Mouse (Mus musculus) embryonic facial prominence, embryonic 11.5 days (tissue): ENCODE measurements at regions not wholly inside any gene's neighbourhood (a gene's known extent, or its start where the extent isn't known, plus 50 kb on each side); places are given as distances from the start of the nearest gene placed in this dataset.

Source experiments
- ATAC-seq: fragments of 200-750 bp; cut with Nextera tagmentation; replicated peaks from 2 replicates; pipeline ENCODE4 v1.8.0; 2017; ENCODE audit warnings: low read depth; ENCODE audit not compliant: insufficient number of reproducible peaks, low FRiP score, low TSS enrichment
- DNase-seq: peaks from one replicate; pipeline ENCODE4 v3.0.0-alpha.2; 2015; ENCODE audit warnings: low spot score
- H3K27ac ChIP-seq: fragments of 300-500 bp; sonication (generic); replicated peaks from 2 replicates; pipeline ENCODE4 v1.5.1; 2014; ENCODE audit warnings: mild to moderate bottlenecking, low read depth, low read length, control low read depth
- H3K27me3 ChIP-seq: fragments of 300-500 bp; sonication (generic); 2 replicates; pipeline ENCODE4 v1.6.1; 2014; ENCODE audit warnings: mild to moderate bottlenecking, low read length, moderate library complexity, mixed read lengths; ENCODE audit not compliant: control insufficient read depth, insufficient read depth
- H3K36me3 ChIP-seq: fragments of 300-500 bp; sonication (generic); replicated peaks from 2 replicates; pipeline ENCODE4 v1.6.1; 2014; ENCODE audit warnings: low read depth, mild to moderate bottlenecking, low read length, moderate library complexity, mixed read lengths; ENCODE audit not compliant: control insufficient read depth, insufficient read depth
- H3K4me1 ChIP-seq: fragments of 300-500 bp; sonication (generic); 2 replicates; pipeline ENCODE4 v1.6.1; 2014; ENCODE audit warnings: low read length, mixed read lengths; ENCODE audit not compliant: control insufficient read depth, insufficient read depth
- H3K4me2 ChIP-seq: fragments of 300-500 bp; sonication (generic); 2 replicates; pipeline ENCODE4 v1.6.1; 2014; ENCODE audit warnings: low read depth, mild to moderate bottlenecking, control low read depth, low read length, moderate library complexity
- H3K4me3 ChIP-seq: fragments of 300-500 bp; sonication (generic); 2 replicates; pipeline ENCODE4 v1.5.1; 2014; ENCODE audit warnings: low read depth, low read length, control low read depth
- H3K9ac ChIP-seq: fragments of 300-500 bp; sonication (generic); replicated peaks from 2 replicates; pipeline ENCODE4 v1.6.1; 2014; ENCODE audit warnings: mild to moderate bottlenecking, control low read depth, low read length
- H3K9me3 ChIP-seq: fragments of 300-500 bp; sonication (generic); replicated peaks from 2 replicates; pipeline ENCODE4 v1.6.1; 2016; ENCODE audit warnings: mild to moderate bottlenecking, low read length, inconsistent platforms, mixed read lengths; ENCODE audit not compliant: control insufficient read depth
- WGBS: fragments of 180-500 bp; shearing (Covaris S2); extraction: QIAGEN DNeasy Blood & Tissue Kit; methylation state at CpG from one replicate; pipeline ENCODE4 v1.1.7; 2014; 5-methylcytosine and 5-hydroxymethylcytosine counted together

GRCm38 (mm10) chr9:63087195-63087594, 61.6 kb downstream of the Skor1 start:
- Histone ChIP-seq H3K9me3 (no peaks in the 10 kb centered on the region), H3K27ac (no peak overlapping the region), H3K36me3 (no peaks in the 10 kb centered on the region), H3K4me1 (0 out of 2 replicates have a peak, but pooled peaks cover 2% of the 10 kb centered on the region), H3K4me2 (no peak overlapping the region), H3K27me3 (no peaks in the 10 kb centered on the region), H3K9ac (no peak overlapping the region), H3K4me3 (no peak overlapping the region)
- no peak for DNase-seq
- 70% methylated on average over 4 of the region's 4 CpGs for WGBS
- ATAC-seq = no peak

- DNase-seq = no peak
Observed at GRCm38 (mm10) chr9:63086671-63087070, 62.1 kb downstream of the Skor1 start.

GRCm38 (mm10) chr9:63082830-63083229, 65.9 kb downstream of the Skor1 start:
- Histone ChIP-seq H3K4me1 (no peaks in the 10 kb centered on the region), H3K4me2 (no peak overlapping the region), H3K36me3 (no peaks in the 10 kb centered on the region), H3K27ac (no peak overlapping the region), H3K9ac (no peak overlapping the region), H3K4me3 (no peak overlapping the region), H3K9me3 (no peaks in the 10 kb centered on the region), H3K27me3 (no peaks in the 10 kb centered on the region)
- ATAC-seq (no peak), DNase-seq (no peak)
- WGBS = 87% methylated on average over 7 of the region's 7 CpGs

More at GRCm38 (mm10) chr9:63086671-63087070, 62.1 kb downstream of the Skor1 start:
- Histone ChIP-seq H3K36me3 (no peaks in the 10 kb centered on the region), H3K4me1 (no peaks in the 10 kb centered on the region), H3K27ac (no peak overlapping the region), H3K9me3 (no peaks in the 10 kb centered on the region), H3K9ac (no peak overlapping the region), H3K4me3 (no peak overlapping the region), H3K27me3 (no peaks in the 10 kb centered on the region), H3K4me2 (no peak overlapping the region)
- no peak for ATAC-seq
- WGBS = 69% methylated on average over 1 of the region's 1 CpGs

GRCm38 (mm10) chr9:63082311-63082710, 66.5 kb downstream of the Skor1 start:
- no peak overlapping the region for H3K9ac ChIP-seq
- DNase-seq (no peak), ATAC-seq (no peak)
- no peak overlapping the region for H3K4me3 ChIP-seq
- H3K27ac ChIP-seq = no peak overlapping the region
- WGBS = 81% methylated on average over 3 of the region's 3 CpGs
- H3K27me3 ChIP-seq = no peaks in the 10 kb centered on the region
- no peaks in the 10 kb centered on the region for H3K9me3 ChIP-seq
- H3K36me3 ChIP-seq = no peaks in the 10 kb centered on the region
- no peak overlapping the region for H3K4me2 ChIP-seq
- no peaks in the 10 kb centered on the region for H3K4me1 ChIP-seq

- WGBS = 90% methylated on average over 5 of the region's 5 CpGs
- Histone ChIP-seq H3K4me2 (no peak overlapping the region), H3K36me3 (no peaks in the 10 kb centered on the region), H3K4me3 (no peak overlapping the region), H3K9ac (no peak overlapping the region), H3K4me1 (no peaks in the 10 kb centered on the region), H3K9me3 (no peaks in the 10 kb centered on the region; the same call in 1 of the 2 replicates), H3K27me3 (no peaks in the 10 kb centered on the region), H3K27ac (no peak overlapping the region)
- ATAC-seq (no peak), DNase-seq (no peak)
Observed at GRCm38 (mm10) chr9:63080406-63080805, 68.4 kb downstream of the Skor1 start.

- Histone ChIP-seq H3K9me3 (no peaks in the 10 kb centered on the region; the same call in 1 of the 2 replicates), H3K4me1 (no peaks in the 10 kb centered on the region), H3K4me3 (no peak overlapping the region), H3K4me2 (no peak overlapping the region), H3K27ac (no peak overlapping the region), H3K9ac (no peak overlapping the region), H3K36me3 (no peaks in the 10 kb centered on the region), H3K27me3 (no peaks in the 10 kb centered on the region)
- WGBS = 33% methylated on average over 5 of the region's 5 CpGs
- ATAC-seq (no peak), DNase-seq (peak; percentile 53)
Observed at GRCm38 (mm10) chr9:63075252-63075651, 73.5 kb downstream of the Skor1 start.

- WGBS = 27% methylated on average over 7 of the region's 7 CpGs
- H3K4me3 ChIP-seq = no peak overlapping the region
- no peak overlapping the region for H3K9ac ChIP-seq
- ATAC-seq = no peak
- no peaks in the 10 kb centered on the region for H3K36me3 ChIP-seq
- peak; percentile 31 for DNase-seq
- peak overlapping the region; percentile 5; the same call in 1 of the 2 replicates for H3K27ac ChIP-seq
- H3K4me2 ChIP-seq = no peak overlapping the region
- H3K27me3 ChIP-seq = no peaks in the 10 kb centered on the region
- H3K4me1 ChIP-seq = no peaks in the 10 kb centered on the region
- no peaks in the 10 kb centered on the region; the same call in 1 of the 2 replicates for H3K9me3 ChIP-seq
Observed at GRCm38 (mm10) chr9:63074803-63075202, 74.0 kb downstream of the Skor1 start.

GRCm38 (mm10) chr9:63074023-63074750, 74.6 kb downstream of the Skor1 start:
- no peak for ATAC-seq
- no peak overlapping the region for H3K4me2 ChIP-seq
- 26% methylated on average over 10 of the region's 10 CpGs for WGBS
- peak; percentile 61 for DNase-seq
- no peak overlapping the region for H3K9ac ChIP-seq
- H3K9me3 ChIP-seq = no peaks in the 10 kb centered on the region; the same call in 1 of the 2 replicates
- H3K27ac ChIP-seq = peak overlapping the region; percentile 5; the same call in 1 of the 2 replicates
- H3K4me3 ChIP-seq = no peak overlapping the region
- no peaks in the 10 kb centered on the region for H3K27me3 ChIP-seq
- no peaks in the 10 kb centered on the region for H3K4me1 ChIP-seq
- H3K36me3 ChIP-seq = no peaks in the 10 kb centered on the region
